Mouse (Mus musculus): Measurements from ENCODE around the gene Unc119. TPM values are rescaled to one million over a fixed set of nuclear protein-coding genes. Genes with fewer than 3 reads are reported as not detected.

Gene Unc119
- polyA plus RNA-seq, 1 experiment from 2014 or later, result 37.1 TPM

GRCm38 (mm10) chr11:78322076-78322831 lies 21.0 kb upstream of the Unc119 start:
- WGBS, result 39% methylated on average over 2 of the region's 2 CpGs
- Histone ChIP-seq H3K9me3 (replicated peaks; ENCODE audit: control insufficient read depth, low read length) (no peaks in the 10 kb centered on the region), H3K4me3 (ENCODE audit: low read length) (no peak overlapping the region), H3K36me3 (ENCODE audit: control insufficient read depth, insufficient read depth) (peaks cover 39% of the 10 kb centered on the region), H3K27ac (ENCODE audit: low read length) (peak overlapping the region; percentile 3), H3K9ac (ENCODE audit: low read length) (no peak overlapping the region), H3K4me1 (ENCODE audit: control insufficient read depth, insufficient read depth, low read length) (peaks cover 20% of the 10 kb centered on the region), H3K27me3 (ENCODE audit: control insufficient read depth, insufficient read depth, low read length) (no peaks in the 10 kb centered on the region), H3K4me2 (ENCODE audit: low read depth, low read length) (peak overlapping the region; percentile 50)
- no peak for ATAC-seq (replicated peaks; ENCODE audit: extremely low read depth, insufficient read depth, low FRiP score)

GRCm38 (mm10) chr11:78322860-78323259 lies 20.4 kb upstream of the Unc119 start, which contains the start of gene Aldoc:
TSS of gene Aldoc (plus strand) at chr11:78322968.
- H3K36me3 ChIP-seq (ENCODE audit: control insufficient read depth, insufficient read depth), result peaks cover 33% of the 10 kb centered on the region
- H3K9me3 ChIP-seq (replicated peaks; ENCODE audit: control insufficient read depth, low read length), result no peaks in the 10 kb centered on the region
- WGBS, result 6% methylated on average over 15 of the region's 15 CpGs
- no peak within 1 kb of the TSS for H3K9ac ChIP-seq (ENCODE audit: low read length)
- peak within 1 kb of the TSS; percentile 50 for H3K4me2 ChIP-seq (ENCODE audit: low read depth, low read length)
- H3K4me1 ChIP-seq (ENCODE audit: control insufficient read depth, insufficient read depth, low read length), result peaks cover 20% of the 10 kb centered on the region
- peak within 1 kb of the TSS; percentile 13 for H3K27ac ChIP-seq (ENCODE audit: low read length)
- peak; percentile 93 for ATAC-seq (replicated peaks; ENCODE audit: extremely low read depth, insufficient read depth, low FRiP score)
- H3K27me3 ChIP-seq (ENCODE audit: control insufficient read depth, insufficient read depth, low read length), result no peaks in the 10 kb centered on the region
- peak within 1 kb of the TSS; percentile 24 for H3K4me3 ChIP-seq (ENCODE audit: low read length)

GRCm38 (mm10) chr11:78324000-78324785 lies 19.1 kb upstream of the Unc119 start:
- WGBS, result 78% methylated on average over 15 of the region's 15 CpGs
- Histone ChIP-seq H3K27me3 (ENCODE audit: control insufficient read depth, insufficient read depth, low read length) (no peaks in the 10 kb centered on the region), H3K9me3 (replicated peaks; ENCODE audit: control insufficient read depth, low read length) (no peaks in the 10 kb centered on the region), H3K27ac (ENCODE audit: low read length) (no peak overlapping the region), H3K9ac (ENCODE audit: low read length) (no peak overlapping the region), H3K4me2 (ENCODE audit: low read depth, low read length) (peak overlapping the region; percentile 50; the same call in 1 of the 2 replicates), H3K4me3 (ENCODE audit: low read length) (no peak overlapping the region), H3K4me1 (ENCODE audit: control insufficient read depth, insufficient read depth, low read length) (peaks cover 25% of the 10 kb centered on the region), H3K36me3 (ENCODE audit: control insufficient read depth, insufficient read depth) (peaks cover 22% of the 10 kb centered on the region)
- no peak for ATAC-seq (replicated peaks; ENCODE audit: extremely low read depth, insufficient read depth, low FRiP score)

- peaks cover 16% of the 10 kb centered on the region for H3K36me3 ChIP-seq (ENCODE audit: control insufficient read depth, insufficient read depth)
- no peaks in the 10 kb centered on the region for H3K27me3 ChIP-seq (ENCODE audit: control insufficient read depth, insufficient read depth, low read length)
- peaks cover 26% of the 10 kb centered on the region for H3K4me1 ChIP-seq (ENCODE audit: control insufficient read depth, insufficient read depth, low read length)
- no peak overlapping the region for H3K4me2 ChIP-seq (ENCODE audit: low read depth, low read length)
- no peaks in the 10 kb centered on the region for H3K9me3 ChIP-seq (replicated peaks; ENCODE audit: control insufficient read depth, low read length)
- H3K9ac ChIP-seq (ENCODE audit: low read length), result no peak overlapping the region
- no peak overlapping the region for H3K27ac ChIP-seq (ENCODE audit: low read length)
- no peak overlapping the region for H3K4me3 ChIP-seq (ENCODE audit: low read length)
- WGBS, result 89% methylated on average over 12 of the region's 12 CpGs
- ATAC-seq (replicated peaks; ENCODE audit: extremely low read depth, insufficient read depth, low FRiP score), result no peak
These were observed 18.3 kb upstream of the Unc119 start for GRCm38 (mm10) chr11:78324965-78325364.

GRCm38 (mm10) chr11:78327215-78327614 lies 16.1 kb upstream of the Unc119 start:
- ATAC-seq (replicated peaks; ENCODE audit: extremely low read depth, insufficient read depth, low FRiP score), result no peak
- Histone ChIP-seq H3K36me3 (ENCODE audit: control insufficient read depth, insufficient read depth) (no peaks in the 10 kb centered on the region), H3K27ac (ENCODE audit: low read length) (no peak overlapping the region), H3K27me3 (ENCODE audit: control insufficient read depth, insufficient read depth, low read length) (no peaks in the 10 kb centered on the region), H3K9ac (ENCODE audit: low read length) (no peak overlapping the region), H3K9me3 (replicated peaks; ENCODE audit: control insufficient read depth, low read length) (no peaks in the 10 kb centered on the region), H3K4me1 (ENCODE audit: control insufficient read depth, insufficient read depth, low read length) (peaks cover 26% of the 10 kb centered on the region), H3K4me2 (ENCODE audit: low read depth, low read length) (no peak overlapping the region), H3K4me3 (ENCODE audit: low read length) (no peak overlapping the region)
- 89% methylated on average over 4 of the region's 4 CpGs for whole genome bisulfite sequencing

- peaks cover 22% of the 10 kb centered on the region for H3K4me1 ChIP-seq (ENCODE audit: control insufficient read depth, insufficient read depth, low read length)
- peak; percentile 97 for ATAC-seq (replicated peaks; ENCODE audit: extremely low read depth, insufficient read depth, low FRiP score)
- no peaks in the 10 kb centered on the region for H3K27me3 ChIP-seq (ENCODE audit: control insufficient read depth, insufficient read depth, low read length)
- peak within 1 kb of the TSS; percentile 92 for H3K9ac ChIP-seq (ENCODE audit: low read length)
- H3K27ac ChIP-seq (ENCODE audit: low read length), result peak within 1 kb of the TSS; percentile 85
- H3K9me3 ChIP-seq (replicated peaks; ENCODE audit: control insufficient read depth, low read length), result no peaks in the 10 kb centered on the region
- H3K4me2 ChIP-seq (ENCODE audit: low read depth, low read length), result peak within 1 kb of the TSS; percentile 83
- no peaks in the 10 kb centered on the region for H3K36me3 ChIP-seq (ENCODE audit: control insufficient read depth, insufficient read depth)
- peak within 1 kb of the TSS; percentile 94 for H3K4me3 ChIP-seq (ENCODE audit: low read length)
- WGBS, result 12% methylated on average over 34 of the region's 37 CpGs
These were observed 15.4 kb upstream of the Unc119 start, which contains the start of gene Pigs for GRCm38 (mm10) chr11:78327634-78328511. TSS of gene Pigs (plus strand) at chr11:78328415.

GRCm38 (mm10) chr11:78328512-78329056 lies 14.7 kb upstream of the Unc119 start:
- peak overlapping the region; percentile 94 for H3K4me3 ChIP-seq (ENCODE audit: low read length)
- H3K9ac ChIP-seq (ENCODE audit: low read length), result peak overlapping the region; percentile 92
- no peaks in the 10 kb centered on the region for H3K27me3 ChIP-seq (ENCODE audit: control insufficient read depth, insufficient read depth, low read length)
- peaks cover 6% of the 10 kb centered on the region for H3K36me3 ChIP-seq (ENCODE audit: control insufficient read depth, insufficient read depth)
- H3K9me3 ChIP-seq (replicated peaks; ENCODE audit: control insufficient read depth, low read length), result no peaks in the 10 kb centered on the region
- no peak overlapping the region for H3K27ac ChIP-seq (ENCODE audit: low read length)
- peaks cover 15% of the 10 kb centered on the region for H3K4me1 ChIP-seq (ENCODE audit: control insufficient read depth, insufficient read depth, low read length)
- under 1% methylated on average over 41 of the region's 41 CpGs for WGBS
- ATAC-seq (replicated peaks; ENCODE audit: extremely low read depth, insufficient read depth, low FRiP score), result peak; percentile 35
- peak overlapping the region; percentile 83 for H3K4me2 ChIP-seq (ENCODE audit: low read depth, low read length)

- no peak for ATAC-seq (replicated peaks; ENCODE audit: extremely low read depth, insufficient read depth, low FRiP score)
- H3K9ac ChIP-seq (ENCODE audit: low read length), result no peak overlapping the region
- peaks cover 22% of the 10 kb centered on the region for H3K36me3 ChIP-seq (ENCODE audit: control insufficient read depth, insufficient read depth)
- H3K27ac ChIP-seq (ENCODE audit: low read length), result no peak overlapping the region
- WGBS, result 92% methylated on average over 12 of the region's 12 CpGs
- H3K27me3 ChIP-seq (ENCODE audit: control insufficient read depth, insufficient read depth, low read length), result no peaks in the 10 kb centered on the region
- no peaks in the 10 kb centered on the region for H3K9me3 ChIP-seq (replicated peaks; ENCODE audit: control insufficient read depth, low read length)
- no peak overlapping the region for H3K4me3 ChIP-seq (ENCODE audit: low read length)
- H3K4me2 ChIP-seq (ENCODE audit: low read depth, low read length), result no peak overlapping the region
- H3K4me1 ChIP-seq (ENCODE audit: control insufficient read depth, insufficient read depth, low read length), result peaks cover 6% of the 10 kb centered on the region
These were observed 10.6 kb upstream of the Unc119 start for GRCm38 (mm10) chr11:78332676-78333075.
